Comparison of ENCODE assay signal across 20 mouse cellular contexts in genomic region chr14:60747154-60747870, GRCm38 (mm10). TPM values are rescaled to one million over a fixed set of nuclear protein-coding genes. Genes with fewer than 3 reads are reported as not detected.
"Had no signal": no experiment of that assay in that cellular context is flagged by ENCODE, and none has a peak within 500 bp of the region (broad histone marks: within the 10 kb centered on the region; RNA-seq: fewer than 3 reads in every experiment).

No protein-coding gene starts in this region.

- H3K27me3 ChIP-seq: limb, embryonic 12.5 days; limb, embryonic 15.5 days; neural tube, embryonic 12.5 days; neural tube, embryonic 15.5 days had no signal

- H3K4me1 ChIP-seq: neural tube, embryonic 12.5 days had no signal

- DNase-seq: kidney, adult 11 months; kidney, adult 9 months; left cerebral cortex, postnatal 4 days; liver, postnatal 0 days; lung, embryonic 14.5 days; midbrain, embryonic 14.5 days; right cerebral cortex, adult 18-20 months; right cerebral cortex, postnatal 14 days; right cerebral cortex, postnatal 4 days; thymus, postnatal 25 days had no signal

- H3K27ac ChIP-seq: limb, embryonic 12.5 days; limb, embryonic 15.5 days; liver, embryonic 14.5 days; macrophage; neural tube, embryonic 12.5 days; neural tube, embryonic 15.5 days; stomach, postnatal 0 days had no signal

- H3K9me3 ChIP-seq: limb, embryonic 12.5 days; limb, embryonic 15.5 days; neural tube, embryonic 12.5 days; neural tube, embryonic 15.5 days had no signal

- H3K4me3 ChIP-seq: limb, embryonic 12.5 days; limb, embryonic 15.5 days; neural tube, embryonic 12.5 days; neural tube, embryonic 15.5 days had no signal

- ATAC-seq: liver, postnatal 0 days; lung, postnatal 0 days had no signal

RNA-seq across cellular contexts. Expression of gene C1qtnf9, which starts 20.6 kb away (rescaled TPM):
- total RNA-seq: megakaryocyte-erythroid progenitor cell, adult 5-6 weeks had no signal
- polyA plus RNA-seq: macrophage; midbrain, embryonic 11.5 days; midbrain, embryonic 14.5 days had no signal
